Mouse (Mus musculus) thymus, postnatal 14 days (tissue): ENCODE results near the gene Nipsnap3a.
A peak's percentile ranks its signal among the peaks of the same experiment; 100 is the strongest.

Source experiments
- DNase-seq: peaks from one replicate; pipeline ENCODE4 v3.0.0; 2021

Nipsnap3a gene

GRCm38 (mm10) chr4:52989248-52989647 lies at the start of gene Nipsnap3a:
Gene Nipsnap3a (plus strand): TSS chr4:52989272.
- peak; percentile 6 for DNase-seq

GRCm38 (mm10) chr4:52946665-52947064 lies 42.4 kb upstream of the Nipsnap3a start:
- no peak for DNase-seq

- DNase-seq: no peak
Observed at GRCm38 (mm10) chr4:52949005-52949404, 40.1 kb upstream of the Nipsnap3a start.

GRCm38 (mm10) chr4:52958693-52959092 lies 30.4 kb upstream of the Nipsnap3a start:
- peak; percentile 6 for DNase-seq

- no peak for DNase-seq
Observed at GRCm38 (mm10) chr4:52964247-52964646, 24.8 kb upstream of the Nipsnap3a start, which contains the start of gene Olfr270. Gene Olfr270 (plus strand): TSS chr4:52964547.

GRCm38 (mm10) chr4:52985216-52985615 lies 3.9 kb upstream of the Nipsnap3a start:
- peak; percentile 4 for DNase-seq

- no peak for DNase-seq
Observed at GRCm38 (mm10) chr4:52986266-52986665, 2.8 kb upstream of the Nipsnap3a start.

- no peak for DNase-seq
Observed at GRCm38 (mm10) chr4:52999449-52999848, 10.4 kb downstream of the Nipsnap3a start.

GRCm38 (mm10) chr4:53000154-53000553 lies 11.1 kb downstream of the Nipsnap3a start:
- no peak for DNase-seq

GRCm38 (mm10) chr4:53009183-53009582 lies 20.1 kb downstream of the Nipsnap3a start:
- DNase-seq: no peak

- no peak for DNase-seq
Observed at GRCm38 (mm10) chr4:53009871-53010270, 20.8 kb downstream of the Nipsnap3a start.

- peak; percentile 97 for DNase-seq
Observed at GRCm38 (mm10) chr4:53011732-53012361, 22.8 kb downstream of the Nipsnap3a start, which contains the start of gene Nipsnap3b. Gene Nipsnap3b (plus strand): TSS chr4:53011880.

GRCm38 (mm10) chr4:53014421-53014820 lies 25.3 kb downstream of the Nipsnap3a start:
- no peak for DNase-seq

- no peak for DNase-seq
Observed at GRCm38 (mm10) chr4:53015024-53015423, 26.0 kb downstream of the Nipsnap3a start.

- no peak for DNase-seq
Observed at GRCm38 (mm10) chr4:53018392-53018791, 29.3 kb downstream of the Nipsnap3a start.

GRCm38 (mm10) chr4:53023189-53023925 lies 34.3 kb downstream of the Nipsnap3a start:
- DNase-seq: no peak

- no peak for DNase-seq
Observed at GRCm38 (mm10) chr4:53024397-53024796, 35.3 kb downstream of the Nipsnap3a start.

- DNase-seq: no peak
Observed at GRCm38 (mm10) chr4:53027811-53028210, 38.7 kb downstream of the Nipsnap3a start.

- no peak for DNase-seq
Observed at GRCm38 (mm10) chr4:53030326-53030948, 41.4 kb downstream of the Nipsnap3a start.

GRCm38 (mm10) chr4:53043819-53044218 lies 54.7 kb downstream of the Nipsnap3a start:
- no peak for DNase-seq

- no peak for DNase-seq
Observed at GRCm38 (mm10) chr4:53045807-53046206, 56.7 kb downstream of the Nipsnap3a start.

- DNase-seq: no peak
Observed at GRCm38 (mm10) chr4:53046238-53047022, 57.4 kb downstream of the Nipsnap3a start.
